Mouse (Mus musculus): ENCODE measurements around the gene Rassf8. TPM values are rescaled to one million over a fixed set of nuclear protein-coding genes. Genes with fewer than 3 reads are reported as not detected.
A peak's percentile ranks its signal among the peaks of the same experiment; 100 is the strongest.

Rassf8 gene
- polyA plus RNA-seq, 1 experiment from 2014 or later = 7.0 TPM

GRCm38 (mm10) chr6:145811174-145811573, 64.6 kb downstream of the Rassf8 start:
- Histone ChIP-seq H3K36me3 (0 out of 2 replicates have a peak, but pooled peaks cover 3% of the 10 kb centered on the region), H3K9me3 (replicated peaks) (no peaks in the 10 kb centered on the region), H3K27me3 (no peaks in the 10 kb centered on the region), H3K4me3 (no peak overlapping the region), H3K9ac (no peak overlapping the region), H3K4me1 (no peaks in the 10 kb centered on the region), H3K27ac (no peak overlapping the region), H3K4me2 (replicated peaks) (no peak overlapping the region)
- 86% methylated on average over 1 of the region's 1 CpGs for WGBS
- ATAC-seq (ENCODE audit: low FRiP score) = no peak

GRCm38 (mm10) chr6:145815200-145815599, 68.7 kb downstream of the Rassf8 start:
- no peaks in the 10 kb centered on the region for H3K36me3 ChIP-seq
- ATAC-seq (ENCODE audit: low FRiP score) = no peak
- no peak overlapping the region for H3K9ac ChIP-seq
- no peak overlapping the region for H3K27ac ChIP-seq
- WGBS = 32% methylated on average over 15 of the region's 15 CpGs
- no peaks in the 10 kb centered on the region for H3K4me1 ChIP-seq
- H3K4me3 ChIP-seq = no peak overlapping the region
- no peaks in the 10 kb centered on the region for H3K9me3 ChIP-seq (replicated peaks)
- no peak overlapping the region for H3K4me2 ChIP-seq (replicated peaks)
- no peaks in the 10 kb centered on the region for H3K27me3 ChIP-seq

DNA sequence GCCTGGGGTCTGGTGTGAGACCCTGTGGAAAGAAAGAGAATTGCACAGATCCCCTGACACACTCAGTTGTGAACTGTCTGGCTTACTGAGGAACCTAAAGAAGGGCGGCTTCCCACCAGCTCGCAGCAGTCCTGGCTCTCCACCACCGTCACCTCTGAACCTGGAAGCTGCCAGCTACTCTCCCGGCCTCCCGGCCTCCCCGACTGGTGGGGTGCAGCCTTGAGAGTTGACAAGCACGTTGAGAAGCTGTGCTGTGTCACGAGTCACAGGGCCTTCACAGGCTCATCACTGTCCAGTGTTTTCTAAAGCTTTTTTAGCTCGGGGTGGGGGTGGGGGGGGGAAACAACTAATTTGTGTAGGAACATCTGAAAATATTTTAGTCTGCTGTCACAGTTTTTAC, 72.6 kb downstream of the Rassf8 start:
- H3K4me2 ChIP-seq (replicated peaks) = no peak overlapping the region
- H3K36me3 ChIP-seq = no peaks in the 10 kb centered on the region
- 84% methylated on average over 9 of the region's 9 CpGs for WGBS
- no peaks in the 10 kb centered on the region for H3K9me3 ChIP-seq (replicated peaks)
- no peak for ATAC-seq (ENCODE audit: low FRiP score)
- H3K4me1 ChIP-seq = peaks cover 6% of the 10 kb centered on the region; the same call in 1 of the 2 replicates
- H3K4me3 ChIP-seq = no peak overlapping the region
- no peaks in the 10 kb centered on the region for H3K27me3 ChIP-seq
- H3K27ac ChIP-seq = no peak overlapping the region
- H3K9ac ChIP-seq = no peak overlapping the region

DNA sequence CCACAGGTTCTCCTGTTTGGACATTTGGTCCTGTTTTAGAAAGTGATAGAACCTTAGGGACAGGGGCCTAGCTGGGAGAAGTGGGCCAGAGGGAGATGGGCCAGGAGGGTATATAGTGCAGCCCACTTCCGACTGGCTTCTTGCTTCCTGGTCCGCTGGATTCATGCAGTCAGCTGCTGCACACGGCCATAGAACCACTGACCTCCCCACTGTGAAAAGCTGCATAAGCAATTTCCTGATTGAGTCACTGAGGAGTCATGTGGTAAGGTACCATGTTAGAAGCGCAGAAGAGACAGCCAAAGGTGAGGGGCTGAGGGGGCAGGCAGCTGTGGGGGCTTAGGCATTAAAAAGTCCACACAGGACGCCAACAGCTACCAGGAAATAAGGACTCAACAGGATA, 75.7 kb downstream of the Rassf8 start:
- Histone ChIP-seq H3K4me2 (replicated peaks) (no peak overlapping the region), H3K27me3 (no peaks in the 10 kb centered on the region), H3K9ac (no peak overlapping the region), H3K4me1 (peaks cover 6% of the 10 kb centered on the region; the same call in 1 of the 2 replicates), H3K4me3 (no peak overlapping the region), H3K27ac (no peak overlapping the region), H3K36me3 (0 out of 2 replicates have a peak, but pooled peaks cover 3% of the 10 kb centered on the region), H3K9me3 (replicated peaks) (no peaks in the 10 kb centered on the region)
- WGBS = 67% methylated on average over 5 of the region's 5 CpGs
- ATAC-seq (ENCODE audit: low FRiP score) = no peak

- no peak overlapping the region for H3K9ac ChIP-seq
- H3K9me3 ChIP-seq (replicated peaks) = no peaks in the 10 kb centered on the region
- H3K36me3 ChIP-seq = 0 out of 2 replicates have a peak, but pooled peaks cover 3% of the 10 kb centered on the region
- peaks cover 6% of the 10 kb centered on the region; the same call in 1 of the 2 replicates for H3K4me1 ChIP-seq
- no peak overlapping the region for H3K4me2 ChIP-seq (replicated peaks)
- no peak overlapping the region for H3K27ac ChIP-seq
- 0 out of 2 replicates have a peak, but pooled peaks have one; percentile 50 for ATAC-seq (ENCODE audit: low FRiP score)
- H3K27me3 ChIP-seq = no peaks in the 10 kb centered on the region
- 26% methylated on average over 6 of the region's 6 CpGs for WGBS
- no peak overlapping the region for H3K4me3 ChIP-seq
These were observed 76.6 kb downstream of the Rassf8 start for GRCm38 (mm10) chr6:145823103-145823502.

DNA sequence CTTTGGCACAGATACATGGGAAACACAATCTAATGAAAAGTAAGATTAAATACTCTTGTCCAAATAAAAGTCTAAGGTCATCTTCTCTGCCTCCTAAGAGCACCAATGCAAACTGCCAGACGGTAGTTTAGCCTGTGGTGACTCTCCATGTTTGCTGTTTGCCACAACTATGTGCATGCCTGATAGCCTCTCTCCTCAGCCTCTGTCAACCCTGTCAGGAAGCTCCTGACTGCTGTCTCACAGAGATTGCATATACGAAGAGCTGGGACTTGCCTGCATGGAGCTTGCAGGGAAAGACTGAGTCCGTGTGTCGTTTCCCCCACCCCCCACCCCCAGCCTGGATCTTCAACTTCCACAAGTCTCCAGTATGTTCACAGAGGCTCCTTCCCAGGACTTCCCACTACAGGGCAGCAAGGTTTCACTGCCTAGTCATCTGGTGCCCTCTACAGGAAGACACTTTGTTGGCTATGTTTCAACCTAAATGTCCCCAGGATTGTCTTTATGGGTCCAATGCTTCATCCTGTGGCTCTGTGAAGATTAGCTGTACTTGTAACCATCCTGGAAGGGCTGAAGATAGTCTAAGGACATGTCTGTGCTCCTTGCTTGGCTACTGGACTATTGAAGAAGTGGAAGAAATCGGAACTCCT, 77.2 kb downstream of the Rassf8 start:
- no peak overlapping the region for H3K9ac ChIP-seq
- WGBS = 40% methylated on average over 5 of the region's 5 CpGs
- ATAC-seq (ENCODE audit: low FRiP score) = no peak

DNA sequence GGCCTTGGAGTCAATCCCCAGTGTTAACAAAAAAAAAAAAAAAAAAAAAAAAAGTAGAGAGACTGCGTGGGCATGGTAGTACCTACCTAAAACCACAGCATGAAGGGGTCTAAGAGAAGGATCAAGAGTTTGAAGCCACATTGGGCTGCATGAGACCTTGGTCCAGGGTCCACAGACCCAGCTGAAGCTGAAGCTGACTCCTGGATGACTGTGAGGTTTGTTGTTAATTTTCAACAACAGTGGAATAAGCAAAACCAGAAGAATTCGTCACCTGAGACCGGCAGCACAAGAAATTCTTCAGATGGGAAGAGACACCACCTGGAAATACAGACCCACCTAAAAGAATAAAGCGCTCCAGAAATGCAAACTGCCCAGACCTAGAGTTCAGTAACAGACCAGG, 79.8 kb downstream of the Rassf8 start:
- Histone ChIP-seq H3K36me3 (0 out of 2 replicates have a peak, but pooled peaks cover 3% of the 10 kb centered on the region), H3K4me1 (peaks cover 6% of the 10 kb centered on the region; the same call in 1 of the 2 replicates), H3K4me2 (replicated peaks) (no peak overlapping the region), H3K9me3 (replicated peaks) (no peaks in the 10 kb centered on the region), H3K27ac (no peak overlapping the region), H3K27me3 (no peaks in the 10 kb centered on the region; the same call in 1 of the 2 replicates), H3K4me3 (no peak overlapping the region), H3K9ac (no peak overlapping the region)
- no peak for ATAC-seq (ENCODE audit: low FRiP score)
- 91% methylated on average over 4 of the region's 4 CpGs for WGBS

More for the DNA sequence above, 77.2 kb downstream of the Rassf8 start:
- Histone ChIP-seq H3K36me3 (0 out of 2 replicates have a peak, but pooled peaks cover 3% of the 10 kb centered on the region), H3K27ac (no peak overlapping the region), H3K27me3 (no peaks in the 10 kb centered on the region), H3K9me3 (replicated peaks) (no peaks in the 10 kb centered on the region), H3K4me2 (replicated peaks) (no peak overlapping the region), H3K4me3 (no peak overlapping the region), H3K4me1 (peaks cover 6% of the 10 kb centered on the region; the same call in 1 of the 2 replicates)

DNA sequence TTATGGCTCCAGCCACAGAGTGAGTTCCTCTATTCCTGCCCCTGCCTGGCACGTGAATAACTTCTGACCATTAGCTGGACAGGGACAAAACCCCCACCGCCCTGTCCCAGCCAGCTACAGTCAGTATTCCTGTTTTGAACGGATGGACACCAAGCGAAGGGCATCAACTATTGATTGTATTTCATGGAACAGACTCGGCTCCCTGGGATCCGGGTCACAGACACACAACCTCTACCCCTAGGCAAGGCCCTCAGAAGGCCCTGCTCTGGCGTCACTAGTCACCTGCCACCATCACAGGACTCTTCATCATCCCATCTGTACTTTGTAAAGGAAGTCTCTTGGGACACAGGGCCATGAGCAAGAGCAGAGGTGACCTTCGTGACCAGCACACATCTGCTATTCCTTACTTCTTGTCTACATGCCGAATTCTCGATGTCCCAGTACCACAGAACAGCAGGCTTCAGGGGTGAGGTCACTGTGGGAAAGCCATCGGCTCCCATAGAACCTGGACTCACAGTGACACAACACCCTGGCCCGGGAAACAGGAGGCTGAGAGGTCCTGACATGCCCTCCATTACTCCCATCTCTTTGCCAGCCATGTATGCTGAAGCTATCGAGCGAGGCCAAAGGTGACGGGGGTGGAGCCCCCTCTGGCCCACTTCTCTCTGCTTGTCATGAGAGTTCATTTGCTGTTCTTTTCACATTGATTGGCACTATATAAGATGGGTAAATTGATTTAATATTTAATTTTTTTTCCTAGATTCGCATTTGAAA, 82.7 kb downstream of the Rassf8 start:
- ATAC-seq (ENCODE audit: low FRiP score) = no peak
- Histone ChIP-seq H3K4me1 (no peaks in the 10 kb centered on the region), H3K36me3 (0 out of 2 replicates have a peak, but pooled peaks cover 3% of the 10 kb centered on the region), H3K9ac (no peak overlapping the region), H3K9me3 (replicated peaks) (no peaks in the 10 kb centered on the region), H3K4me2 (replicated peaks) (no peak overlapping the region), H3K4me3 (no peak overlapping the region), H3K27me3 (no peaks in the 10 kb centered on the region; the same call in 1 of the 2 replicates), H3K27ac (no peak overlapping the region)
- WGBS = 67% methylated on average over 16 of the region's 16 CpGs

DNA sequence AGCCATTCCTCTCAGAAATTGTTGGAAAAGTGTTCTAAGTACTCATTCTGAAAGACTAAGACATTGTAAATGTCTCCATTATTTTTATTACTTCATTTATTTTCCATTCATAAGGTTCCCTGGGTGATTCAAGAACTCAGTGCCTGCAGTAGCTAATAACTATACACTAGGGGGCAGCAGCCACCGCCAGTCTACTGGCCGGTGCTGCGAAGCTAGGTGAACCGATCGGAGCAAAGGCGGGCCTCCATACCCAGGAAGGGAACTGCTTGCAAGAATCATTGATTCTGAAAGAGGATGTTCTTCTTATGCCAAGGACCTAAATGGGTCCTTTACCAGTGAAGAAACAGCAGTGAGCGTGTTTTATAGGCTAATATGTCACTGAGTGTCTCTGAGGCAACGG, 83.6 kb downstream of the Rassf8 start:
- Histone ChIP-seq H3K9me3 (replicated peaks) (no peaks in the 10 kb centered on the region), H3K4me1 (no peaks in the 10 kb centered on the region), H3K27ac (no peak overlapping the region), H3K27me3 (no peaks in the 10 kb centered on the region; the same call in 1 of the 2 replicates), H3K9ac (no peak overlapping the region), H3K4me2 (replicated peaks) (no peak overlapping the region), H3K36me3 (no peaks in the 10 kb centered on the region), H3K4me3 (no peak overlapping the region)
- 0 out of 2 replicates have a peak, but pooled peaks have one; percentile 52 for ATAC-seq (ENCODE audit: low FRiP score)
- WGBS = 18% methylated on average over 8 of the region's 8 CpGs

DNA sequence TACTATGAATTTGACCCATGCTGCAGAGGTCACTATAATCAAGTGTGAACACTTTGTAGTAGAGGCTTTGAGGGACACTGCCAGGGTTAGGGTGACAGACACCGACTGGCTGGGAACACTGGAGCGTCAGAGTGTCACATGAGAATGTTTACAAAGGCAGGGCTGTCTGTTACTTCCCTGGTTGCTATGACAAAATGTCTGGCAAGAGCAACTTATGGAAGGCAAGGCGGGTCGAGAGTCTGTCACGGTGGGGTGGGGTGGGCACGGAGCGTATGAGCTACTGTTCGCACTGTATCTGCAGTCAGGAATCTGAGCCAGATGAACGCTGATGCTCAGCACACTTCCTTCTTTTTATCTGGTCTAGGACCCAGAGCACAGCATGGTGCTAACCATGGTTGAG, 84.1 kb downstream of the Rassf8 start:
- ATAC-seq (ENCODE audit: low FRiP score) = peak; percentile 66; the same call in 1 of the 2 replicates
- H3K9ac ChIP-seq = no peak overlapping the region
- H3K4me2 ChIP-seq (replicated peaks) = no peak overlapping the region
- no peaks in the 10 kb centered on the region for H3K9me3 ChIP-seq (replicated peaks)
- H3K4me1 ChIP-seq = peaks cover 3% of the 10 kb centered on the region; the same call in 1 of the 2 replicates
- H3K4me3 ChIP-seq = no peak overlapping the region
- H3K27me3 ChIP-seq = no peaks in the 10 kb centered on the region; the same call in 1 of the 2 replicates
- no peak overlapping the region for H3K27ac ChIP-seq
- WGBS = 43% methylated on average over 9 of the region's 9 CpGs
- H3K36me3 ChIP-seq = no peaks in the 10 kb centered on the region

- Histone ChIP-seq H3K36me3 (no peaks in the 10 kb centered on the region), H3K4me1 (peaks cover 3% of the 10 kb centered on the region; the same call in 1 of the 2 replicates), H3K4me3 (no peak overlapping the region), H3K27me3 (no peaks in the 10 kb centered on the region; the same call in 1 of the 2 replicates), H3K27ac (no peak overlapping the region), H3K4me2 (replicated peaks) (no peak overlapping the region), H3K9ac (no peak overlapping the region), H3K9me3 (replicated peaks) (no peaks in the 10 kb centered on the region)
- WGBS = 71% methylated on average over 8 of the region's 8 CpGs
- no peak for ATAC-seq (ENCODE audit: low FRiP score)
These were observed 86.4 kb downstream of the Rassf8 start for GRCm38 (mm10) chr6:145832927-145833326.

DNA sequence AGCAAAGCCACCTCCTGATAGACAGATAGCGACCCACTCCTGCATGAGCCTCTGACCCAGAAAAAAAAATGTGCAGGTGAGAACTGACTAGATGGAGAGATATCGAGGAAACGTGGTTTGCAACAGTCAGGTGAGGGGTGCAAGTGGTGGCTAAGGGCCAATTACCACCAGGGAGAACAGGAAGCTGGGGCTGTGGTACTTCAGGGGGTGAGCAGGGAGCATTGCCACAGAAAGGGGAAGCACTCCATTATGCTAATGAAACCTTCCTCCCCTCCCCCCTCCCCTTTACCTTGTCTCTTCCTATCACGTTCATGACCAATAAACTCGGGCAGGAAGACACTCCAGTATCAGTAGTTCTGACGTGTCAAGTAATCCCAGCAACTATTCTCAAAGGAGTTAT, 88.8 kb downstream of the Rassf8 start:
- no peaks in the 10 kb centered on the region for H3K9me3 ChIP-seq (replicated peaks)
- WGBS = 59% methylated on average over 6 of the region's 6 CpGs
- H3K4me2 ChIP-seq (replicated peaks) = no peak overlapping the region
- no peak overlapping the region for H3K4me3 ChIP-seq
- peaks cover 3% of the 10 kb centered on the region; the same call in 1 of the 2 replicates for H3K4me1 ChIP-seq
- no peaks in the 10 kb centered on the region; the same call in 1 of the 2 replicates for H3K27me3 ChIP-seq
- H3K27ac ChIP-seq = no peak overlapping the region
- no peak overlapping the region for H3K9ac ChIP-seq
- no peak for ATAC-seq (ENCODE audit: low FRiP score)
- H3K36me3 ChIP-seq = no peaks in the 10 kb centered on the region

All from hindbrain, embryonic 12.5 days (tissue).